Mouse (Mus musculus): ENCODE measurements around the gene Ucp3. TPM values are rescaled to one million over a fixed set of nuclear protein-coding genes. Genes with fewer than 3 reads are reported as not detected.

Gene Ucp3
- total RNA-seq, 2 experiments from 2014 or later: 2.0 to 2.5 TPM

DNA sequence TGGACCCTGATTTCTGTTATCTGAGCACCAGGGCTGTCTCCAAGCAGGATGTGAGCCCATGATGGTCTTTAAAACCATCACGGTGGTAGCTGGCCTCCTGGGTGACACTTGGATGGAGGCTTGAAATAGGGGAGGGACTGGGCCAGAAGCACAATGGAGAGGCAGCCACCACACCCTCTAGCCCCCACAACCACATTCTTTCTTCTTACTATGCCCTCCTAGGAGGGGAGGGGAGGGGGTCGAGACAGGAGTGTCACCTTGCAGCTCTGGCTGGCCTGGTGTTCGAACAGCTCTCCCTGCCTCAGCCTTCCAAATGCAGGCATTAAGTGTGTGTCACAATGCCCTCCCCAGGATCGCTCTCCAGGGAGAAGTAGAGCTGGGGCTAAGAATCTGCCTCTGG is 24.6 kb downstream of the Ucp3 start:
- DNase-seq (ENCODE audit: extremely low spot score in 1 of 2, low spot score in 1 of 2): no peak

DNA sequence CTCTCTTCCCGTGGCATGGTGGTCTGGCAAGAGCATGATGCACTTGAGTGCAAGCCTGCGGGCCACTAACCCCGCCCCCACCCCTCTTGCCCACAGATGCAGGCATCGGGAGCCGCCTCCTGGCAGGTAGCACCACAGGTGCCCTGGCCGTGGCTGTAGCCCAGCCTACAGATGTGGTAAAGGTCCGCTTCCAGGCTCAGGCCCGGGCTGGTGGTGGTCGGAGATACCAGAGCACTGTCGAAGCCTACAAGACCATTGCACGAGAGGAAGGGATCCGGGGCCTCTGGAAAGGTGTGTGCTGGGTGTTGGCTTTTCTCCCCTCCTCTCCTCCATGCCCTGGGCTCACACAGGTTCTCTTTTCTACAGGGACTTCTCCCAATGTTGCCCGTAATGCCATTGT is 25.2 kb downstream of the Ucp3 start:
- DNase-seq (ENCODE audit: extremely low spot score in 1 of 2, low spot score in 1 of 2): no peak

DNA sequence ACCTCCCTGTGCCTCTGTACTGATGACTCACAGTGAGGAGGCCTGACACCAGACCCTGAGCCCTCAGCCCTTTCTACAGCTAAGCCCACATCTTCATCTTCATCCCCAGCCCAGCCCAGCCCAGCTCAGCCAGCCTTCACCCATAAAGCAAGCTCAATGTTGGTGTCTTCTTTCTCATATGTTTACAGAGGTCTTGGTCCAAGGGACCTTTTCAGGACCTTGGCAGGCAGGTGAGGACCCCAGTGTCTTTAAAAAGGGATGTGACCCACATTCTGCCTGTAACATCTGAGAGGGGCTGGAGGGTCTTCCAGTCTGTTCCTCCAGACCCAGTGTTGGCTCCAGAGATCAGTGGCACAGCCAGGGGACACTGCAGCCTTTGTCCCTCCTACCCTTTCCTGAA is 26.7 kb downstream of the Ucp3 start:
- no peak for DNase-seq (ENCODE audit: extremely low spot score in 1 of 2, low spot score in 1 of 2)

- no peak for DNase-seq (ENCODE audit: extremely low spot score in 1 of 2, low spot score in 1 of 2)
These were observed 27.6 kb downstream of the Ucp3 start for GRCm38 (mm10) chr7:100500276-100500977.

DNA sequence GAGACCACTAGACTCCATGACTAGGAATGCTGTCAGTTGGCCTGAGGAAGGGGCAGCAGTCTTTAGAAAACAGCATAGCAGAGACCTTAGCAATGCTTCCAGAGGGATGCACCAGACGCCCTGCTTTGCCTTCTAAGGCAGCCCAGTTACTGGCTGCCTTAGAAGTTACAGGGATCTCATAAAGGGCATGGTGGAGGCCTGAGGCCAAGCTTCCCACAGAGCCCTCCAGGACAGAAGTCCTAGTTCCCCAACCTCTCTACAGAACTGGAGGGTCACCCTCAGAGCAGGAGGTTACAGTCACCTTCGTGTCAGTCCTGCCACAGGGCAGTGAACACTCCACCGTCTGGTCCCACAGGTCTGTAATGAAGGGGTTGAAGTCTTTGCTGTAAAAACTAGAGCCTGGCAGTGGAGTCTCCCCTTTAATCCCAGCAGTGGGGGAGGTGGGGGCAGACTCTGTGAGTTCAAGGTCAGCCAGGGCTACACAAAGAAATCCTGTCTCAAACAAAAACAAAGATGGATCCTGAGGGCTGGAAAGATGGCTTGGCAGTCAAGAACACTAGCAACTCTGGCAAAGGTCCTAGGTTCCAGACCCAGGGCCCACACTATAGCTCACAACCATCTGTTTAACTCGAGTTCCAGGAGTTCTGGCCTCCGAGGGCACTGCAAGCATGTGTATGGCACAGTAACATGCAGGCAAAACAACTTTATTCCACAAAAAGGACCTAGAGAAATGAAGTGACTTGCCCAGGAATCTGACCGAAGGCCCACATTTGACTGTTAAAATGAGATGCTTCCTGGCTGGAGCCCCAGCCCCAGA is 28.4 kb downstream of the Ucp3 start:
- DNase-seq (ENCODE audit: extremely low spot score in 1 of 2, low spot score in 1 of 2): no peak

GRCm38 (mm10) chr7:100501844-100502373 is 29.1 kb downstream of the Ucp3 start:
- no peak for DNase-seq (ENCODE audit: extremely low spot score in 1 of 2, low spot score in 1 of 2)

- DNase-seq (ENCODE audit: extremely low spot score in 1 of 2, low spot score in 1 of 2): no peak
These were observed 29.7 kb downstream of the Ucp3 start for GRCm38 (mm10) chr7:100502374-100502922.

DNA sequence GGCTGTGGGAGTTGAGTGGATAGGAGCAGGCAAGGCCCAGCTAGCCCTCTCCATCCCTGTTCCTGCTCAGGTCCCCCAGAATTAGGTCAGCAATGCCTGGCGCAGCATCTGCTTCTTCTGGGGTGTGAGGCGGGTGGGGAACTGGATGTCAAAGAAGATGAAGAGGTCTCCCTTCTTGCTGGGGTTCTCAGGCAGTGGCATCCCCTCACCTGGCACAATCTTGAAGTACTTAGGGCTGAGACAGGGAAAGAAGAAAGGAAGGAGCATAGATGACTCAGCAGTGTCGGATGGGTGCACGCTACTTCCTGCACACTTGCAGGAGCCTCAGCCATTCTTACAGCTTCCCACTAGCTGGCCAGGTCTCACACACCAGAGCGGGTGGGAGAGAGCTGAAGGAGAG is 30.3 kb downstream of the Ucp3 start:
- no peak for DNase-seq (ENCODE audit: extremely low spot score in 1 of 2, low spot score in 1 of 2)

- no peak for DNase-seq (ENCODE audit: extremely low spot score in 1 of 2, low spot score in 1 of 2)
These were observed 32.1 kb downstream of the Ucp3 start for GRCm38 (mm10) chr7:100504740-100505487.

DNA sequence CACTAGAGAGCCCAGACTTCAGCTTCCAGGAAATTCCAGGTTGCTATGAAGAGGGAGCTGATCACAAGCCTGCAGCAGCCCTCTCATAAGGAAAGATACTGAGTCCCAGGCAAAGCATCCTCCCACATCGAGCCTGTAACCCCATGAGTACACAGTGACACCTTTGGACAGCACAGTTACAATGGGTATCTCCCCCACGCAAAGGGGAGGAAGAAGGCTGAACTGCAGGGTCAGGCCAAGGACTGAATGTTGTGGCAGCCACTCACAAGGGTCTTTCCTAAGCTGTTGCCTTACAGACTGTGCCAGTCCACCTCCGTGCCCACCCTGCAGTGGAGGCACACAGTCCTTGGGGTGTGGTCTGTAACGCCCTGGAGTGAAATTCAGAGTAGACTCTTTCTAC is 33.7 kb downstream of the Ucp3 start:
- DNase-seq (ENCODE audit: extremely low spot score in 1 of 2, low spot score in 1 of 2): no peak

- no peak for DNase-seq (ENCODE audit: extremely low spot score in 1 of 2, low spot score in 1 of 2)
These were observed 35.9 kb downstream of the Ucp3 start for GRCm38 (mm10) chr7:100508670-100509069.

- DNase-seq (ENCODE audit: extremely low spot score in 1 of 2, low spot score in 1 of 2): no peak
These were observed 38.8 kb downstream of the Ucp3 start for GRCm38 (mm10) chr7:100511602-100512001.

GRCm38 (mm10) chr7:100514573-100514972 is 41.8 kb downstream of the Ucp3 start, which contains the start of gene Dnajb13:
TSS of gene Dnajb13 (minus strand) at chr7:100514960.
- DNase-seq (ENCODE audit: extremely low spot score in 1 of 2, low spot score in 1 of 2): peak in 1 of 2 experiments; percentile 12

- no peak for DNase-seq (ENCODE audit: extremely low spot score in 1 of 2, low spot score in 1 of 2)
These were observed 47.4 kb downstream of the Ucp3 start for GRCm38 (mm10) chr7:100520204-100520603.

DNA sequence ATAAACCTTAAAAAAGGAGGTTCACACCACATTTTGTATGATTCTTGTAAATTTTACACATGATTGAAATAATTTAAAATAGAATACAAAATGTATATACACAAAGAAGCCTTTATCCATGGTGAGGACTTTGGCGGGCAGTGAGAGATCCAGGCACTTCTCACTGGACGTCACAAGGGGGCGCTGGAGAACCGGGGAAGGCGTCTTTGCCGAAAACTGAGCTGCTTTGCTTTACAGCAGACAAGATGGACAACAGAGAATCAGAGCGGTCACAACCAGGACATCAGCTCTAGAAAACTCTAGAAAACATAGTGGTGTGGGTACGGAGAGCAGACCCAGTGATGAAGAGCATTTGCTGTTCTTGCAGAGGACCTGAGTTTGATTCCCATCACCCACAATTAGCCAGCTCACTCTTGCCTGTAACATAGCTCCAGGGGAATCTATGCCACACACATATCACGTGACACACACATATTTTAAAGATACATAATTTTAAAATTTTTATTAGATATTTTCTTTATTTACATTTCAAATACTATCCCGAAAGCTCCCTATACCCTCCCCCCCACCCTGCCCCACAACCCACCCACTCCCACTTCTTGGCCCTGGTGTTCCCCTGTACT is 48.0 kb downstream of the Ucp3 start:
- peak; percentile 79 to 95 for DNase-seq (ENCODE audit: extremely low spot score in 1 of 2, low spot score in 1 of 2)

DNA sequence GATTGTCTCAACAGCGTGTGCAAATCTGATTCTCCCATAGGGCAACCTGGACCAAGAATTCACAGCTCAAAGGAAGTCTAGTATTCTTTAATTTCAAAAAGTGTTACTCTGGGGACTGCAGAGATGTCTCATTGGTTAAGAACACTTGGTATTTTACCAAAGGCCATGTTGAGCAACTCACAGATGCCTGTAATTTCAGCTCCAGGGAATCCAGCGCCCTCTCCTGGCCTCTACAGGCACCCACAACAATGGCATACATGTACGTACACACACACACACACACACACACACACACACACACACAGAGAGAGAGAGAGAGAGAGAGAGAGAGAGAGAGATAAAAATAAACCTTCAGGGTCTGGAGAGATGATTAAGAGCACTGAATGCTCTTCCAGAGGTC is 49.4 kb downstream of the Ucp3 start:
- no peak for DNase-seq (ENCODE audit: extremely low spot score in 1 of 2, low spot score in 1 of 2)

- no peak for DNase-seq (ENCODE audit: extremely low spot score in 1 of 2, low spot score in 1 of 2)
These were observed 51.9 kb downstream of the Ucp3 start for GRCm38 (mm10) chr7:100524669-100525068.

DNA sequence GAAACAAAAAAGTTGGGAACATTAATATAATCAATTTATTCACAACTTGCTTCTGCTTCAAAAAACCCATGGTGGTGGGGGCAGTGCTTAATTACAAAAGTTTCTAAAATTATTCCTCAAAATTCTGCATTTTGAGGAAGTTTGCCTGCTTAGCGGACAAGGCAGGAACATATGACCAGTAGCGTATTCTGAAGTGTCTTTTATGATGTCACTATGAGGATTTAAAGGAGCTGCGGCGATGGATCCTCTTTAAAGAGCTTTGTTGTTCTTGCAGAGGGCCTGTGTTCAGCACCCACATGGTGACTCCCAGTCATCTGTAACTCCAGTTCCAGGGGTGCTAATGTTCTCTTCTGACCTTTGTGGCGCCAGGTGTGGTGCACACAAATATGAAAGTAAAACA is 58.0 kb downstream of the Ucp3 start:
- DNase-seq (ENCODE audit: extremely low spot score in 1 of 2, low spot score in 1 of 2): no peak

DNA sequence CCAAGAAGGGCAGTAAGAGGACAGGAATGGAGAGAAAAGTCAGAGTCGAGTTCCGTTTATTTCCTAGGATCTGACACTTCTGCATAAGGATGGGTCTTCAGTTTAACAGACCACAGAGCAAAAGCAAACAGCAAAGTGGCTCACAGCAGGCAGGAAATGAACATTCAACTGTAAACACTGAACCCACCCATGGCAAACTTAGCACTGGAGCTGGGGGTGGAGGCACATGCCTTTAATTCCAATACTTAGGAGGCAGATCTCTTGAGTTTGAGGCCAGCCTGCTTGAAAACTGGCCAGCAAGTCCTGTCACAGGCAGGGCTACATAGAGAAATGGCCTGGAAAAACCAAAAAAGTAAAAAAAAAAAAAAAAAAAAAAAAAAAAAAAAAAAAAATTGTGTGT is 60.7 kb downstream of the Ucp3 start:
- DNase-seq (ENCODE audit: extremely low spot score in 1 of 2, low spot score in 1 of 2): no peak

GRCm38 (mm10) chr7:100534216-100534615 is 61.4 kb downstream of the Ucp3 start:
- no peak for DNase-seq (ENCODE audit: extremely low spot score in 1 of 2, low spot score in 1 of 2)
